Mouse (Mus musculus) WW6 (cell line): ENCODE data around the gene Srsf3.
"Not testable (repeated sequence)": the region's sequence is repeated elsewhere in the genome, so short reads cannot be mapped to it uniquely, and the experiment has no call there.

Experiments
- DNase-seq: peaks from one replicate; pipeline ENCODE4 v3.0.0-alpha.2; 2013; ENCODE audit warnings: low read depth, low spot score

Srsf3 gene

GRCm38 (mm10) chr17:29032274-29033069 is at the start of gene Srsf3:
Gene Srsf3 (plus strand): TSS chr17:29032628.
- peak; percentile 91 for DNase-seq

GRCm38 (mm10) chr17:28984724-28985420 is 47.6 kb upstream of the Srsf3 start:
- no peak for DNase-seq

- DNase-seq = peak; percentile 47
Observed at GRCm38 (mm10) chr17:28986833-28987232, 45.6 kb upstream of the Srsf3 start.

GRCm38 (mm10) chr17:28987713-28988112 is 44.7 kb upstream of the Srsf3 start:
- DNase-seq = no peak

- no peak for DNase-seq
Observed at GRCm38 (mm10) chr17:28988291-28988690, 44.1 kb upstream of the Srsf3 start.

GRCm38 (mm10) chr17:28988996-28989395 is 43.4 kb upstream of the Srsf3 start:
- DNase-seq = no peak

GRCm38 (mm10) chr17:28990060-28990459 is 42.4 kb upstream of the Srsf3 start:
- DNase-seq = no peak

GRCm38 (mm10) chr17:28991286-28991685 is 41.1 kb upstream of the Srsf3 start:
- no peak for DNase-seq

GRCm38 (mm10) chr17:28992105-28992504 is 40.3 kb upstream of the Srsf3 start:
- no peak for DNase-seq

- not testable (repeated sequence) for DNase-seq
Observed at GRCm38 (mm10) chr17:28993004-28993403, 39.4 kb upstream of the Srsf3 start.

- DNase-seq = no peak
Observed at GRCm38 (mm10) chr17:28994615-28995014, 37.8 kb upstream of the Srsf3 start.

- DNase-seq = no peak
Observed at GRCm38 (mm10) chr17:29000465-29000864, 32.0 kb upstream of the Srsf3 start.

- no peak for DNase-seq
Observed at GRCm38 (mm10) chr17:29003740-29004139, 28.7 kb upstream of the Srsf3 start.

GRCm38 (mm10) chr17:29005002-29005401 is 27.4 kb upstream of the Srsf3 start:
- no peak for DNase-seq

GRCm38 (mm10) chr17:29006812-29007211 is 25.6 kb upstream of the Srsf3 start:
- no peak for DNase-seq

GRCm38 (mm10) chr17:29007243-29007640 is 25.2 kb upstream of the Srsf3 start:
- DNase-seq = no peak

GRCm38 (mm10) chr17:29007641-29008325 is 24.6 kb upstream of the Srsf3 start, which contains the start of gene Stk38:
Gene Stk38 (minus strand): TSS chr17:29007995.
- peak; percentile 86 for DNase-seq

- no peak for DNase-seq
Observed at GRCm38 (mm10) chr17:29008326-29008650, 24.1 kb upstream of the Srsf3 start.

GRCm38 (mm10) chr17:29009181-29009580 is 23.2 kb upstream of the Srsf3 start:
- DNase-seq = no peak

GRCm38 (mm10) chr17:29014235-29014634 is 18.2 kb upstream of the Srsf3 start:
- no peak for DNase-seq

GRCm38 (mm10) chr17:29015638-29016037 is 16.8 kb upstream of the Srsf3 start:
- DNase-seq = no peak

GRCm38 (mm10) chr17:29016705-29017104 is 15.7 kb upstream of the Srsf3 start:
- DNase-seq = no peak
